Mouse (Mus musculus): ENCODE results near the gene Fam71e2. TPM values are rescaled to one million over a fixed set of nuclear protein-coding genes. Genes with fewer than 3 reads are reported as not detected.
A peak's percentile ranks its signal among the peaks of the same experiment; 100 is the strongest.
"Not testable (repeated sequence)": the region's sequence is repeated elsewhere in the genome, so short reads cannot be mapped to it uniquely, and the experiment has no call there.

Gene Fam71e2
- polyA plus RNA-seq, 1 experiment from 2014 or later, result not detected

- no peaks in the 10 kb centered on the region for H3K9me3 ChIP-seq (ENCODE audit: control insufficient read depth, low read length)
- no peak overlapping the region for H3K27ac ChIP-seq (ENCODE audit: low read length)
- ATAC-seq, result no peak
- no peak overlapping the region for H3K9ac ChIP-seq (replicated peaks; ENCODE audit: low read depth, low read length)
- peaks cover 17% of the 10 kb centered on the region for H3K36me3 ChIP-seq (ENCODE audit: control insufficient read depth, insufficient read depth)
- WGBS, result 84% methylated on average over 3 of the region's 3 CpGs
- peaks cover 18% of the 10 kb centered on the region for H3K4me1 ChIP-seq (replicated peaks; ENCODE audit: control insufficient read depth, insufficient read depth, low read length)
- peaks cover 4% of the 10 kb centered on the region for H3K27me3 ChIP-seq (replicated peaks; ENCODE audit: control insufficient read depth, insufficient read depth, low read length)
- H3K4me3 ChIP-seq (replicated peaks; ENCODE audit: low read length), result no peak overlapping the region
- no peak overlapping the region for H3K4me2 ChIP-seq (ENCODE audit: low read length)
Measured at GRCm38 (mm10) chr7:4794631-4795168, 23.6 kb upstream of the Fam71e2 start.

- Histone ChIP-seq H3K4me3 (replicated peaks; ENCODE audit: low read length) (peak overlapping the region; percentile 79), H3K9me3 (ENCODE audit: control insufficient read depth, low read length) (no peaks in the 10 kb centered on the region), H3K4me2 (ENCODE audit: low read length) (peak overlapping the region; percentile 87), H3K4me1 (replicated peaks; ENCODE audit: control insufficient read depth, insufficient read depth, low read length) (peaks cover 23% of the 10 kb centered on the region), H3K36me3 (ENCODE audit: control insufficient read depth, insufficient read depth) (peaks cover 17% of the 10 kb centered on the region), H3K9ac (replicated peaks; ENCODE audit: low read depth, low read length) (peak overlapping the region; percentile 88), H3K27ac (ENCODE audit: low read length) (no peak overlapping the region), H3K27me3 (replicated peaks; ENCODE audit: control insufficient read depth, insufficient read depth, low read length) (peaks cover 6% of the 10 kb centered on the region)
- ATAC-seq, result no peak
- WGBS, result 41% methylated on average over 4 of the region's 4 CpGs
Measured at GRCm38 (mm10) chr7:4793674-4794073, 22.6 kb upstream of the Fam71e2 start.

DNA sequence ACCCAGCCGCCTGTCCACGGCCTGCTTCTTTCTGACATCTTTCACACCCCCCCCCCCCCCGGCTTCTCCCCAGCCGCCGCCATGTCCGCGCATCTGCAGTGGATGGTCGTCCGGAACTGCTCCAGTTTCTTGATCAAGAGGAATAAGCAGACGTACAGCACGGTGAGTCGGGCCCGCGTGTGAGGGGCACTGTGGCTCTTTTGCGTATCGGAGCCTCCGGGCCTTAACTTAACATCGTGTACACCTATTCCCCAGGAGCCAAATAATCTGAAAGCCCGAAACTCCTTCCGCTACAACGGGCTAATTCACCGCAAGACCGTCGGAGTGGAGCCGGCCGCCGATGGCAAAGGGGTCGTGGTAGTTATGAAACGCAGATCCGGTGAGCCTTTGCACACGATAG lies 22.1 kb upstream of the Fam71e2 start:
- Histone ChIP-seq H3K27ac (ENCODE audit: low read length) (peak overlapping the region; percentile 82), H3K4me3 (replicated peaks; ENCODE audit: low read length) (peak overlapping the region; percentile 79), H3K4me1 (replicated peaks; ENCODE audit: control insufficient read depth, insufficient read depth, low read length) (peaks cover 28% of the 10 kb centered on the region), H3K4me2 (ENCODE audit: low read length) (peak overlapping the region; percentile 87), H3K36me3 (ENCODE audit: control insufficient read depth, insufficient read depth) (peaks cover 17% of the 10 kb centered on the region), H3K9ac (replicated peaks; ENCODE audit: low read depth, low read length) (peak overlapping the region; percentile 88)
- WGBS, result 1% methylated on average over 28 of the region's 31 CpGs
- ATAC-seq; H3K27me3 ChIP-seq (replicated peaks; ENCODE audit: control insufficient read depth, insufficient read depth, low read length); H3K9me3 ChIP-seq (ENCODE audit: control insufficient read depth, low read length): not testable (repeated sequence)

DNA sequence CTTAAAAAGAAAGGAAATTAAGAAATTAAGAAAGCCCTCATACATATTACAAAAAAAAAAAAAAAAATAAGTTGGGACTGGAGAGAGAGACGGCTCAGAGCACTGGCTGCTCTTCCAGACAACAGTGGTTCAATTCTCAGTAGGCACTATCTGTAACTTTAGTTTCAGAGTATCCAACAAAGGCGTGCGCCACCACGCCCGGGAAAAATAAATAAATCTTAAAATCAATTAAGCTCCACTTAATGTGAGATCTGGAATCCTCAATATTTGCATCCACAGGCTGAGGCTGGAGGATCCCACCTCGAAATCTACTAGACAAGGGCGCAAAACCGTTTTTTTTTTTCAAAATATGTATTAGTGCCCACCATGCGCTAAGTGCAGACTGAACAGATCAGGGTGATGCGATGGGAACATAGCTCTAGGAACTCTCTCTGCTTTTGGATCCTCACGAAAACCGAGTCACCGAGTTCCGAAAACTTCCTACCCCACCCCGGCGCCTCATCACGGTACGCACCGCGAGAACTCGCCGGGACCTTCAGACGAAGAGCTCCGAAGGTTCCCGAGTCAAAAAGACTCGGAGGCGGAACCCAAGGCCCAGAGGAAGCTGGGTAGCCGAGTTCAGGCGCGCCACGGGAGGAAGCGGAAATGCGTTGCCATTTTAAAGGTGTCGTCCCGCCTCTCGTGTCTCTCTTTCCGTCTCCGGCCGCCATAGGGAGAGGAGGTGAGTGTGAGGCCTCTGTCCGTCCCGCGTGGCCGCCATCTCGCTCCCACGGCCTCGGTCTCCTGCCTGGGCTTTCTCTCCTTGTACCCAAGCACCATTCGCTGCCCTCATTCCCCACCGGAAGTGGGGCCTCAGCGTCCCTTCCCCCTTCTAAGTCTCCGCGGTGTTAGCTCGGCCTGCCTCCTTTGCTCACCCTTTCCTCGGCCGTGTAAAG lies 21.4 kb upstream of the Fam71e2 start, which contains the start of gene Rpl28:
Gene Rpl28, plus strand, starts transcription at position 597 of the 935 bp plus-strand sequence.
- Histone ChIP-seq H3K4me2 (ENCODE audit: low read length) (peak within 1 kb of the TSS; percentile 87), H3K27me3 (replicated peaks; ENCODE audit: control insufficient read depth, insufficient read depth, low read length) (peaks cover 9% of the 10 kb centered on the region)

GRCm38 (mm10) chr7:4789436-4789935 lies 18.4 kb upstream of the Fam71e2 start, which contains the start of gene Tmem238:
Gene Tmem238, minus strand, starts transcription at chr7:4789656.
- WGBS, result 8% methylated on average over 40 of the region's 40 CpGs
- no peak for ATAC-seq
- H3K4me1 ChIP-seq (replicated peaks; ENCODE audit: control insufficient read depth, insufficient read depth, low read length), result peaks cover 26% of the 10 kb centered on the region

More for the DNA sequence above, 21.4 kb upstream of the Fam71e2 start, which contains the start of gene Rpl28:
- Histone ChIP-seq H3K36me3 (ENCODE audit: control insufficient read depth, insufficient read depth) (peaks cover 17% of the 10 kb centered on the region), H3K27ac (ENCODE audit: low read length) (peak within 1 kb of the TSS; percentile 82), H3K9ac (replicated peaks; ENCODE audit: low read depth, low read length) (peak within 1 kb of the TSS; percentile 88), H3K4me3 (replicated peaks; ENCODE audit: low read length) (peak within 1 kb of the TSS; percentile 79), H3K9me3 (ENCODE audit: control insufficient read depth, low read length) (no peaks in the 10 kb centered on the region), H3K4me1 (replicated peaks; ENCODE audit: control insufficient read depth, insufficient read depth, low read length) (peaks cover 28% of the 10 kb centered on the region)
- ATAC-seq, result peak; percentile 93
- WGBS, result 1% methylated on average over 54 of the region's 54 CpGs

GRCm38 (mm10) chr7:4788499-4789435 lies 17.7 kb upstream of the Fam71e2 start:
- no peaks in the 10 kb centered on the region for H3K36me3 ChIP-seq (ENCODE audit: control insufficient read depth, insufficient read depth)
- WGBS, result 2% methylated on average over 63 of the region's 64 CpGs
- ATAC-seq, result peak; percentile 18
- H3K27ac ChIP-seq (ENCODE audit: low read length), result peak overlapping the region; percentile 35; the same call in 1 of the 2 replicates
- H3K4me3 ChIP-seq (replicated peaks; ENCODE audit: low read length), result peak overlapping the region; percentile 61
- peaks cover 19% of the 10 kb centered on the region for H3K4me1 ChIP-seq (replicated peaks; ENCODE audit: control insufficient read depth, insufficient read depth, low read length)
- H3K27me3 ChIP-seq (replicated peaks; ENCODE audit: control insufficient read depth, insufficient read depth, low read length), result peaks cover 9% of the 10 kb centered on the region
- H3K9ac ChIP-seq (replicated peaks; ENCODE audit: low read depth, low read length), result peak overlapping the region; percentile 66
- H3K4me2 ChIP-seq (ENCODE audit: low read length), result peak overlapping the region; percentile 92
- no peaks in the 10 kb centered on the region for H3K9me3 ChIP-seq (ENCODE audit: control insufficient read depth, low read length)

More at GRCm38 (mm10) chr7:4789436-4789935, 18.4 kb upstream of the Fam71e2 start, which contains the start of gene Tmem238:
- Histone ChIP-seq H3K9ac (replicated peaks; ENCODE audit: low read depth, low read length) (peak within 1 kb of the TSS; percentile 66), H3K9me3 (ENCODE audit: control insufficient read depth, low read length) (no peaks in the 10 kb centered on the region), H3K4me3 (replicated peaks; ENCODE audit: low read length) (peak within 1 kb of the TSS; percentile 61), H3K36me3 (ENCODE audit: control insufficient read depth, insufficient read depth) (peaks cover 2% of the 10 kb centered on the region; the same call in 1 of the 2 replicates), H3K27ac (ENCODE audit: low read length) (peak within 1 kb of the TSS; percentile 35; the same call in 1 of the 2 replicates), H3K27me3 (replicated peaks; ENCODE audit: control insufficient read depth, insufficient read depth, low read length) (peaks cover 9% of the 10 kb centered on the region), H3K4me2 (ENCODE audit: low read length) (peak within 1 kb of the TSS; percentile 92)

- Histone ChIP-seq H3K4me1 (replicated peaks; ENCODE audit: control insufficient read depth, insufficient read depth, low read length) (peaks cover 6% of the 10 kb centered on the region; the same call in 1 of the 2 replicates), H3K9ac (replicated peaks; ENCODE audit: low read depth, low read length) (no peak overlapping the region), H3K27me3 (replicated peaks; ENCODE audit: control insufficient read depth, insufficient read depth, low read length) (peaks cover 9% of the 10 kb centered on the region), H3K9me3 (ENCODE audit: control insufficient read depth, low read length) (no peaks in the 10 kb centered on the region), H3K36me3 (ENCODE audit: control insufficient read depth, insufficient read depth) (no peaks in the 10 kb centered on the region), H3K4me3 (replicated peaks; ENCODE audit: low read length) (no peak overlapping the region), H3K27ac (ENCODE audit: low read length) (no peak overlapping the region), H3K4me2 (ENCODE audit: low read length) (no peak overlapping the region)
- 84% methylated on average over 14 of the region's 14 CpGs for WGBS
- no peak for ATAC-seq
Measured at GRCm38 (mm10) chr7:4783667-4784268, 12.7 kb upstream of the Fam71e2 start.

GRCm38 (mm10) chr7:4782759-4783158 lies 11.7 kb upstream of the Fam71e2 start, which contains the start of the genes Il11 and Tmem190:
Gene Il11, minus strand, starts transcription at chr7:4782859.
Gene Tmem190, plus strand, starts transcription at chr7:4782937.
- no peak for ATAC-seq
- Histone ChIP-seq H3K9ac (replicated peaks; ENCODE audit: low read depth, low read length) (no peak within 1 kb of the TSS), H3K27ac (ENCODE audit: low read length) (no peak within 1 kb of the TSS), H3K27me3 (replicated peaks; ENCODE audit: control insufficient read depth, insufficient read depth, low read length) (peaks cover 18% of the 10 kb centered on the region), H3K4me3 (replicated peaks; ENCODE audit: low read length) (no peak within 1 kb of the TSS), H3K4me1 (replicated peaks; ENCODE audit: control insufficient read depth, insufficient read depth, low read length) (no peaks in the 10 kb centered on the region), H3K9me3 (ENCODE audit: control insufficient read depth, low read length) (no peaks in the 10 kb centered on the region), H3K4me2 (ENCODE audit: low read length) (no peak within 1 kb of the TSS), H3K36me3 (ENCODE audit: control insufficient read depth, insufficient read depth) (no peaks in the 10 kb centered on the region)
- 56% methylated on average over 2 of the region's 2 CpGs for WGBS
